Mouse (Mus musculus) Patski (cell line): ENCODE data around the gene Plekhd1. TPM values are rescaled to one million over a fixed set of nuclear protein-coding genes. Genes with fewer than 3 reads are reported as not detected.
A peak's percentile ranks its signal among the peaks of the same experiment; 100 is the strongest.

Experiments
- ATAC-seq: fragments of 100-300 bp; one replicate; pipeline ENCODE4 v1.8.0; 2021
- CTCF ChIA-PET: fragments of 350-600 bp; sonication (Branson Sonifier 250); formaldehyde crosslinking; loops from one replicate; lab custom pipeline; 2022; ENCODE audit warnings: inconsistent platforms; lab: Charles Lee
- POLR2A ChIA-PET: fragments of 350-600 bp; sonication (Branson Sonifier 250); formaldehyde crosslinking; loops from one replicate; lab custom pipeline; 2022; ENCODE audit warnings: antibody characterized with exemption, inconsistent platforms; lab: Charles Lee
- DNase-seq: peaks from one replicate; pipeline ENCODE4 v3.0.0-alpha.2; 2011; ENCODE audit warnings: low read depth, low spot score
- H3K27me3 ChIP-seq: fragments of 371-371 bp; one replicate; pipeline ENCODE4 v1.5.1; 2021
- CTCF ChIP-seq: fragments of 100-300 bp; IDR thresholded peaks from one replicate; pipeline ENCODE4 v1.5.1; 2021
- in situ Hi-C: fragments of 300-500 bp; cut with MboI; formaldehyde crosslinking; loops from 3 replicates; pipeline ENCODE4 v1.11.1; 2018; ENCODE audit warnings: low pct_unique_long_range_greater_than_20kb, mixed read lengths
- polyA plus RNA-seq: library from polyadenylated mRNA; unstranded; gene quantifications from one replicate; pipeline ENCODE4 v1.2.3, GENCODE M21; 2021

The Plekhd1 gene
- polyA plus RNA-seq, 1 experiment from 2014 or later = not detected

DNA sequence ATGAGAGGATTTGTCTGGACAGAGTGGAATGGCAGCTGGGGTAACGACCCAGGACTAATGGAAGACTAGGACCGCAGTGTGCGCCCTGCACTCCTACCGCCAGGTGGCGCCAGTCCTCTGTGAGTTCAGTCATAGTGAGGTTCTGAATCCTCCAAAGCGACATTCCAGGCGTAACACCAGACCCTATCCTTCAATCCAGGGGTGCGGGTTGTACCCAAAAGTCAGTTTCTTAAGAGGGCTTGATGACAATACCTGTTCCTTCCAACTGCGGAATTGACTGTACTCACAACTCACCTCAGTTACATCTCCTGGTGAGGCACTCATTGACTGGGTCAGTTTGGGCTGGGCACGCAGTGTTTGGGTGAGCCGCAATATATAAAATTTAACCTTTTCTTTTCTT is 77.3 kb downstream of the Plekhd1 start:
- in situ Hi-C loops = loop anchor here (5.0 to 25.0 kb wide), 2 partner anchors 128 to 418 kb away; no protein-coding TSS in a partner anchor
- ATAC-seq = peak; percentile 69
- peak; percentile 91 for TF ChIP-seq CTCF
- no peaks in the 10 kb centered on the region for H3K27me3 ChIP-seq
- CTCF ChIA-PET = interaction anchor here (1.2 to 1.9 kb wide), 3 partner anchors 8 to 126 kb away, joined by 4 to 10 read pairs (median 5); no protein-coding TSS in a partner anchor
- POLR2A ChIA-PET = interaction anchor here (0.5 kb wide), 1 partner anchor 13 kb away, joined by 4 read pairs; no protein-coding TSS in a partner anchor
- no peak for DNase-seq

Other genes starting within 250 kb of the Plekhd1 start
- 17.1 TPM for gene Exd2, start 229.5 kb upstream of the Plekhd1 start, polyA plus RNA-seq
- gene Galnt16, start 174.3 kb upstream of the Plekhd1 start, polyA plus RNA-seq = 0.27 TPM
- gene Slc39a9, start 48.7 kb upstream of the Plekhd1 start, polyA plus RNA-seq = 30.9 TPM
- gene Erh, start 48.2 kb upstream of the Plekhd1 start, polyA plus RNA-seq = 183 TPM
- gene Ccdc177, start 68.1 kb downstream of the Plekhd1 start, polyA plus RNA-seq = 0.28 TPM
- gene Susd6, start 97.9 kb downstream of the Plekhd1 start, polyA plus RNA-seq = 86.2 TPM